Mouse (Mus musculus): ENCODE results near the gene Wfdc9.

GRCm38 (mm10) chr2:164641881-164642673 lies 14.3 kb downstream of the Wfdc9 start:
- TF ChIP-seq POLR2A (IDR thresholded peaks at IDR 0.05; ENCODE audit: borderline replicate concordance, insufficient read depth, low read length), result no peak
- TF ChIP-seq CTCF (IDR thresholded peaks at IDR 0.05; ENCODE audit: borderline replicate concordance, insufficient read depth, low read depth, low read length), result no peak

Measured in cerebellum, adult 2 months (tissue).